Mouse (Mus musculus) layer of hippocampus, postnatal 25 days (tissue): Measurements from ENCODE around the gene Galr3. TPM values are rescaled to one million over a fixed set of nuclear protein-coding genes. Genes with fewer than 3 reads are reported as not detected.
"Not testable (repeated sequence)": the region's sequence is repeated elsewhere in the genome, so short reads cannot be mapped to it uniquely, and the experiment has no call there.

Experiments used
- DNase-seq, 2 experiments: peaks; one replicate each; pipeline ENCODE4 v3.0.0; 2022; ENCODE audit warnings: mixed read lengths in 2 of 2, low spot score in 1 of 2; ENCODE audit errors: extremely low spot score in 1 of 2
- total RNA-seq, 2 experiments: library from RNA; stranded (reverse); gene quantifications; 2 replicates each; pipeline ENCODE4 v1.2.3; 2021

The Galr3 gene
- total RNA-seq: not detected

GRCm38 (mm10) chr15:79041585-79041984 lies at the start of gene Galr3:
Galr3 (plus strand) TSS chr15:79041885.
- no peak for DNase-seq

GRCm38 (mm10) chr15:78992235-78992634 lies 49.5 kb upstream of the Galr3 start:
- DNase-seq: no peak

GRCm38 (mm10) chr15:78992925-78993324 lies 48.8 kb upstream of the Galr3 start:
- no peak for DNase-seq

- no peak for DNase-seq
Observed at GRCm38 (mm10) chr15:78995916-78996315, 45.8 kb upstream of the Galr3 start.

GRCm38 (mm10) chr15:78996663-78997062 lies 45.0 kb upstream of the Galr3 start:
- DNase-seq: no peak

- no peak for DNase-seq
Observed at GRCm38 (mm10) chr15:78998348-78998747, 43.3 kb upstream of the Galr3 start.

- no peak for DNase-seq
Observed at GRCm38 (mm10) chr15:78999586-78999985, 42.1 kb upstream of the Galr3 start.

GRCm38 (mm10) chr15:79000357-79000791 lies 41.3 kb upstream of the Galr3 start:
- DNase-seq: no peak

GRCm38 (mm10) chr15:79001559-79001958 lies 40.1 kb upstream of the Galr3 start:
- DNase-seq: no peak

- no peak for DNase-seq
Observed at GRCm38 (mm10) chr15:79002036-79002435, 39.6 kb upstream of the Galr3 start.

- no peak for DNase-seq
Observed at GRCm38 (mm10) chr15:79003079-79003478, 38.6 kb upstream of the Galr3 start.

- no peak for DNase-seq
Observed at GRCm38 (mm10) chr15:79005581-79005980, 36.1 kb upstream of the Galr3 start.

GRCm38 (mm10) chr15:79006638-79007037 lies 35.0 kb upstream of the Galr3 start:
- DNase-seq: no peak

GRCm38 (mm10) chr15:79007059-79007458 lies 34.6 kb upstream of the Galr3 start:
- DNase-seq: no peak

GRCm38 (mm10) chr15:79007836-79008235 lies 33.8 kb upstream of the Galr3 start:
- DNase-seq: not testable (repeated sequence)

- no peak for DNase-seq
Observed at GRCm38 (mm10) chr15:79009734-79010133, 32.0 kb upstream of the Galr3 start.

GRCm38 (mm10) chr15:79011550-79011949 lies 30.1 kb upstream of the Galr3 start:
- no peak for DNase-seq

- DNase-seq: no peak
Observed at GRCm38 (mm10) chr15:79013382-79013781, 28.3 kb upstream of the Galr3 start.

GRCm38 (mm10) chr15:79018191-79018590 lies 23.5 kb upstream of the Galr3 start:
- DNase-seq: no peak

GRCm38 (mm10) chr15:79018886-79019285 lies 22.8 kb upstream of the Galr3 start:
- DNase-seq: no peak

GRCm38 (mm10) chr15:79022671-79023230 lies 18.9 kb upstream of the Galr3 start:
- DNase-seq: no peak

- no peak for DNase-seq
Observed at GRCm38 (mm10) chr15:79023366-79023765, 18.3 kb upstream of the Galr3 start.
